Mouse (Mus musculus): ENCODE results near the gene Nectin4. TPM values are rescaled to one million over a fixed set of nuclear protein-coding genes. Genes with fewer than 3 reads are reported as not detected.
"Not testable (repeated sequence)": the region's sequence is repeated elsewhere in the genome, so short reads cannot be mapped to it uniquely, and the experiment has no call there.

The Nectin4 gene
- 0.60 and 1.2 TPM in 2 replicates for polyA plus RNA-seq (2016; fragmentation: Nextera tagmentation; extraction: Ambion mirVana)

DNA sequence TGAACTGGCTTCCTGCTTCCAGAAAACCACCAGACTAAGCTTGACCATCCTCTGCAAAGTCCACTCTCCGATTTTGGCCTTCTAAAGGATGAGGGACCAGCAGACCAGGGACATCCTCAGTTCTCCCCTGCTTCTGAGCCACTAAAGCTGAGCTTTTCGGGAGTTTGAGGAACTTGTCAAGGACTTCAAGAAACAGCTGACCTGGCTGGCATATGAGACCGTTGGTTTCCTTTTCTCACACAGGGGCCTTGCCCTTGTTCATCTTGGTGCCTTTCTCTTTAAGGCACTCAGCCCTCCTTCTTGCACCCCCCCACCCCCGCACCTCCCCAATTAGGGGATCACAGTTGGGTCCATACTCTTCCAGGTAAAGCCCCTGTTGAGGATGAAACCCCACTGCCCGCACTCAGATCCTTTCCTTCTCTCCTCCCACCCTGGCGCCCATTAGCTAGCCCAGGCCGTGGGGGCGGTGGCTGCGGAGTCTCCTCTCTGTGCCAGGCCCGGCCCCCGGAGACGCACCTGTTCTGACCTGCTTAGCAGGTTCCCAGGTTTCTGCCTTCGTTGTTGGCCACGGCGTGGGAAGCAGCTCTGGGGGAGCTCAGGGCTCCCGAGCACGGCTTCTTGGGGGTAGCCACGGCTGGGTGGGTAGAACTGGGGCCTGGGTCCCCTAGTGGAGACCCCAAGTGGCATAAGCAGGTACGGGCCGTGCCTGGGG is at the start of gene Nectin4:
Nectin4 (plus strand) TSS at position 255 of the 712 bp plus-strand sequence.
- no peak for DNase-seq (ENCODE audit: low spot score)
- Histone ChIP-seq H3K36me3 (no peaks in the 10 kb centered on the region), H3K27me3 (ENCODE audit: low read depth, poor library complexity, severe bottlenecking) (peaks cover 24% of the 10 kb centered on the region), H3K4me1 (peaks cover 29% of the 10 kb centered on the region), H3K27ac (replicated peaks) (no peak within 1 kb of the TSS), H3K4me3 (no peak within 1 kb of the TSS), H3K9me3 (replicated peaks) (no peaks in the 10 kb centered on the region)
- WGBS: 36% methylated on average over 20 of the region's 20 CpGs

DNA sequence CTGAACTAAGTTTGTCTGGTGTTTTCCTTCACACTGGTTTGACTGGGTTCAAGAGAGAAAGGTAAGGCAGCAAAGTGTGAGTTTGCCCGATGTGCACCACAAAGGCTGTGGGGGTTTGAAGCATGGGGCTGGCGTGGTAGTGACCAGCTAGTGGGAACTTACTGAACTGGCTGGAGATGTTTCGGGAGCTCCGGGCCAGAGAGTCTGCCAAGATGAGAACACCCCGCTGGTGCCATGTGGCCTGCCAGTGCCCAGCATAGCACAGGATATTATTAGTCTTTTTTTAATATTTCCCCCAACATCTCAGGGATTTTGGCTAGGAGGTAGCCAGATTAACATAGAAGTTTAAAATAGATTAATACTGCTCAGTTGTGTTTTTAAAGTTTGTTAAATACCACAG is 49.7 kb upstream of the Nectin4 start:
- Histone ChIP-seq H3K4me1 (peaks cover 6% of the 10 kb centered on the region; the same call in 1 of the 2 replicates), H3K4me3 (no peak overlapping the region), H3K27me3 (ENCODE audit: low read depth, poor library complexity, severe bottlenecking) (no peaks in the 10 kb centered on the region), H3K9me3 (replicated peaks) (no peaks in the 10 kb centered on the region; the same call in 1 of the 2 replicates), H3K27ac (replicated peaks) (no peak overlapping the region), H3K36me3 (peaks cover 4% of the 10 kb centered on the region; the same call in 1 of the 2 replicates)
- DNase-seq (ENCODE audit: low spot score): no peak
- 7% methylated on average over 5 of the region's 5 CpGs for WGBS

DNA sequence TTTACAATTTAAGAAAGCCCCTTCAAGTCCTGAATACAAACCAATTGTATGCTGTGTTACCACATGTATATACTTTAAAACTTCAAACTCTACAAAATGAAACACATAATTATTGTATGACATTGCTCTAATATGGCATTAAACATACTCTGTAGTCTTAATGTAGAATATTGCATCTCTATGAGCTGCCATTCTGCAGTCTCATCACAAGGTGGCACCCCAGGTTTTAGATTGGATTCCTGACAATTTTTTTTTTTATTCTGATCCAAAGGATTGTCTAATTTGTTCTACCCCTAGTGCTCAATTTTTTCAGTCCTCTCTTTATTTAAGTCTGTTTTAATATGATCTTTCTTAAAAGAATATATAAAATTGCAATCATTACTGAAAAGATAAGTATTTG is 48.5 kb upstream of the Nectin4 start:
- H3K27ac ChIP-seq (replicated peaks): no peak overlapping the region
- DNase-seq (ENCODE audit: low spot score): no peak
- H3K27me3 ChIP-seq (ENCODE audit: low read depth, poor library complexity, severe bottlenecking): no peaks in the 10 kb centered on the region
- no peak overlapping the region for H3K4me3 ChIP-seq
- no peaks in the 10 kb centered on the region for H3K9me3 ChIP-seq (replicated peaks)
- H3K36me3 ChIP-seq: peaks cover 4% of the 10 kb centered on the region; the same call in 1 of the 2 replicates
- H3K4me1 ChIP-seq: peaks cover 6% of the 10 kb centered on the region; the same call in 1 of the 2 replicates

DNA sequence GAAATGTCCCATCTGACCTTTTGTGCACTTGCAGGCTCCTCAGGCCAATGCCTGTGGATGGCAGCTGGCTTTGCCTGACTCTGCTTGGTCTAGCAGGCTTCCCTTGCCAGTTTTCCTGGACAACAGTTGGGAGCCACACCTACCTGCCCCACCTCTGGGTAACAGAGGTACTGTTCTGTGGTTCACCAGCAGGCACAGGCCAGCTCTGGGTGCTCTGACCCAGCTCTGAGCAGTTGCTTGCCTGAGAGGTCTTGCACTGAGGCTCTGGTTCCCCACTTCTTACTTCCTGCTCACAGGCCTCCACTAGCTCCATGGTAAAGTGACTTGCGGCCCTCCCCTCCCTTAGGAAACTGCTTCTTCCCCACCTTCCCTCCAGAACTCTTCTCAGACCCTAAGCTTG is 47.9 kb upstream of the Nectin4 start:
- Histone ChIP-seq H3K9me3 (replicated peaks) (no peaks in the 10 kb centered on the region), H3K36me3 (peaks cover 4% of the 10 kb centered on the region; the same call in 1 of the 2 replicates), H3K27me3 (ENCODE audit: low read depth, poor library complexity, severe bottlenecking) (no peaks in the 10 kb centered on the region), H3K27ac (replicated peaks) (no peak overlapping the region), H3K4me3 (no peak overlapping the region), H3K4me1 (peaks cover 6% of the 10 kb centered on the region; the same call in 1 of the 2 replicates)
- DNase-seq (ENCODE audit: low spot score): no peak
- WGBS: 61% methylated on average over 1 of the region's 1 CpGs

DNA sequence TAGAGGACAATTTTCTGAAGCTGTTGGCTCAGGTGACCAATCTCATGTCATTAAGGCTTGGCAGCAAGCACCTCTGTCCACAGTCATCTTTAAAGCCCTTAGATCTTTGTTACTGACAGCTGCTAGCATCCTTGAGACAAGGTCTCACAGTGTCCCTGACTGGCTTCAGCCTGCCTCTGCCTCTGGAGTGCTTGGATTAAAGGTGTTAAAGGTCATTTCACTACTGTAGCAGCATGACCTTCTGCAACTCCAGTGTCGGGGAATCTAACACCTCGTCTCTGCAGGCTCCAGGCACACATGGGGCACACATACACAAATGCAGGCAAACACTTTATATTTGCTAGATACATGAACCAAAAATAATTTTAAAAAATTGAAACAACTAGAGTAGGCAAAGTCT is 44.3 kb upstream of the Nectin4 start:
- Histone ChIP-seq H3K36me3 (peaks cover 4% of the 10 kb centered on the region; the same call in 1 of the 2 replicates), H3K27ac (replicated peaks) (no peak overlapping the region), H3K4me1 (peaks cover 21% of the 10 kb centered on the region), H3K27me3 (ENCODE audit: low read depth, poor library complexity, severe bottlenecking) (no peaks in the 10 kb centered on the region), H3K9me3 (replicated peaks) (no peaks in the 10 kb centered on the region), H3K4me3 (no peak overlapping the region)
- DNase-seq (ENCODE audit: low spot score): no peak
- 84% methylated on average over 2 of the region's 2 CpGs for WGBS

DNA sequence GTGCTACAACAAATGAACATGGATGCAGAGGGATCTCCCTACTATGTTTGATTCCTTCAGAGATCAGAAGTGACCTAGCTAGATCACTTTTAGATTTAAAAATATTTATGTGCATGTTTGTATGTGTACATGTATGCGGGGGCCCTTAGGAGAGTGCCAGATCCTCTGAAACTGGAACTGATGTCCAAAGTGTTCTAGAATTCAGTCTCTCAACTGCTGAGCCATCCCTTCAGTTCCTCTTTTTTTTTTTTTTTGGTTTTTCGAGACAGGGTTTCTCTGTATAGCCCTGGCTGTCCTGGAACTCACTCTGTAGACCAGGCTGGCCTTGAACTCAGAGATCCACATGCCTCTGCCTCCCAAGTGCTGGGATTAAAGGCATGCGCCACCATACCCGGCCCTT is 43.3 kb upstream of the Nectin4 start:
- 88% methylated on average over 4 of the region's 4 CpGs for WGBS
- not testable (repeated sequence) for H3K9me3 ChIP-seq (replicated peaks); H3K27ac ChIP-seq (replicated peaks); H3K4me3 ChIP-seq; DNase-seq (ENCODE audit: low spot score); H3K27me3 ChIP-seq (ENCODE audit: low read depth, poor library complexity, severe bottlenecking); H3K36me3 ChIP-seq
- peaks cover 31% of the 10 kb centered on the region for H3K4me1 ChIP-seq

DNA sequence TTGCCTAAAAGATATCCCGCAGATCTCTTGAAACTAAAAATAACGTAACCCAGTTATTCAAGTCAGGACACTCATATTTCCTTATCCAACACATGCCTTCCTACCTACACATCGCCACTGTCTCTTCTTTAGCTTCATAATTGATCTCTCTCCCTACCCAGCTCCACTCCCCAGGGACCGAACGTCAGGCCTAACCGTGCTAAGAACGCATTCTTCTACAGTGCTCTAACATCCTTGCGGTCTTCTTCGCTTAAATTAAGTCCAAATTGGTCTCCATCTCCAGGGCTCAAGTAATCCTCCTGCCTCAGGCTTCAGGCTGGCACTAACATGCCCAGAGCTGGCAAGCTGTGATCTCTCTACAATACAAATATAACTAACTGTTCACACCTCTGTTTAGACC is 41.7 kb upstream of the Nectin4 start:
- no peaks in the 10 kb centered on the region for H3K27me3 ChIP-seq (ENCODE audit: low read depth, poor library complexity, severe bottlenecking)
- H3K36me3 ChIP-seq: peaks cover 11% of the 10 kb centered on the region; the same call in 1 of the 2 replicates
- no peaks in the 10 kb centered on the region for H3K9me3 ChIP-seq (replicated peaks)
- peaks cover 38% of the 10 kb centered on the region for H3K4me1 ChIP-seq
- WGBS: 48% methylated on average over 9 of the region's 9 CpGs
- H3K4me3 ChIP-seq: peak overlapping the region; percentile 88
- DNase-seq (ENCODE audit: low spot score): no peak
- peak overlapping the region; percentile 100 for H3K27ac ChIP-seq (replicated peaks)

DNA sequence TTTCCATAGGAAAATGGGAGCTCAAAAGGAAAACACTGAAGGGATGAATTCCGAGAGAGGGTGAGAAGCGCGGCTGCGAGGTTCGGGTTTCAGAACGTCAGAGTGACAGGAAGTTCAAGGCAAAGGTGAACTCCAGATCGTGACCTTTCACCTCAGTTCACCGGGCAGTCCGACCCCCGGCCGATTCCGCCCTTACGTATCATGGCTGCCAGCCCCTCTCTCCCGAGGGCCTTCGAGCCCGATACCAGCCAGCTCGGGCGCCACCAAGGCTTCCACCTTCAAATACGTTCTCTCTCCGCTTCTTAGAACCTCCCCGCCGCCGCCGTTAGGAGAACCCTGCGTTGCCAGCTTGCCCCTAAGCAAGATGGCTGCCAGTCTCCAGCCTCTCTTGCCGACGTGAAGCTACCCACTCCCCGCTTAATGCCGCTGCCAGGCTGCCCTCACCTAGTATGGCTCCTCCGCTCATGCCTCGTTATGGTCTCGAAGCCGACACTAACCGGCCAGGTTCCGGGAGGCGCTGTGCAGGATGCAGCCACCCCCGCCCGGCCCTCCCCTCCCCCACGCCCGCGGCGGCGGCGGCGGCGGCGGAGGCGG is 41.0 kb upstream of the Nectin4 start, which contains the start of gene Dedd:
Dedd (plus strand) TSS at position 307 of the 594 bp plus-strand sequence.
- Histone ChIP-seq H3K4me1 (peaks cover 39% of the 10 kb centered on the region), H3K9me3 (replicated peaks) (no peaks in the 10 kb centered on the region), H3K4me3 (peak within 1 kb of the TSS; percentile 88), H3K36me3 (peaks cover 11% of the 10 kb centered on the region; the same call in 1 of the 2 replicates), H3K27me3 (ENCODE audit: low read depth, poor library complexity, severe bottlenecking) (no peaks in the 10 kb centered on the region), H3K27ac (replicated peaks) (peak within 1 kb of the TSS; percentile 100)
- DNase-seq (ENCODE audit: low spot score): peak; percentile 94
- under 1% methylated on average over 38 of the region's 48 CpGs for WGBS

DNA sequence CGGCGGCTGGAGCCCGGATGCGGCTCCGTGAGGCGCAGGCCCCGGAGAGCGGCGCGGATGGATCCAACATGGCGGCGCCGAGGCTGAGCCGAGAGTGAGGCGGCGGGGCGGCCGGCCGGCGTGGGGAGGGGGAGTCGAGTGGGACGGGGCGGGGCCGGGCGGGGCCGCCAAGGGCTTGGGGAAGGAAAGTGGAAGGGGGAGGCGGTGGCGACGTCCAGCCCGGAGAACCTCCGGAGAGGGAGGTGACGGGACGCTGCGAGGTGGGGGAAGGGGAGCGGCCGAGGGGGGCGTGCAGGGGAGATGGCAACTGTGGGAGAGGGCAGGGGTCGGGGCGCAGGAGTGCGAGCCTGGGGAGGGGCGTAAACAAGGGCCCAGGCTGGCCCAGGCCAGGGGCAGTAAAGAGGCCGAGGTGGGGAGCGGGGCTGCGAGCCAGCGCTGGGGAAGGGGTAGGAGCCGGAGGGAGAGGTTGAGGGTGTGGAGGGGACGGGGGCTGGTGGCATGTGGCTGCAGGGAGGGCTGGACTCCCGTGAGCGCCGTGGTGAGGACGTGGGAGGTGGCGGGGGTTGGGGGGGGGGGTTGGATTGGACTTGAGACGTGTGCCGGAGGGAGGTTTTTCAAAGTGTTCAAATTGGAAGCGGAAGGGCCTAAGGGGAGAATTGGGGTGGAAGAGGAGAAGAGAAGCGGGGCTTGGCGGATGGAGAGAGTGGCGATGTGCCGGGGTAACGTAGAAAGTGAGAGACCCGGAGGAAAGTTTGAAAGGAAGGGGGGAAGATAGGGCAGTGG is 40.3 kb upstream of the Nectin4 start:
- H3K9me3 ChIP-seq (replicated peaks): no peaks in the 10 kb centered on the region
- DNase-seq (ENCODE audit: low spot score): peak; percentile 94
- peak overlapping the region; percentile 100 for H3K27ac ChIP-seq (replicated peaks)
- H3K27me3 ChIP-seq (ENCODE audit: low read depth, poor library complexity, severe bottlenecking): no peaks in the 10 kb centered on the region
- peaks cover 13% of the 10 kb centered on the region for H3K36me3 ChIP-seq
- H3K4me3 ChIP-seq: peak overlapping the region; percentile 88
- peaks cover 41% of the 10 kb centered on the region for H3K4me1 ChIP-seq
- WGBS: under 1% methylated on average over 49 of the region's 61 CpGs

DNA sequence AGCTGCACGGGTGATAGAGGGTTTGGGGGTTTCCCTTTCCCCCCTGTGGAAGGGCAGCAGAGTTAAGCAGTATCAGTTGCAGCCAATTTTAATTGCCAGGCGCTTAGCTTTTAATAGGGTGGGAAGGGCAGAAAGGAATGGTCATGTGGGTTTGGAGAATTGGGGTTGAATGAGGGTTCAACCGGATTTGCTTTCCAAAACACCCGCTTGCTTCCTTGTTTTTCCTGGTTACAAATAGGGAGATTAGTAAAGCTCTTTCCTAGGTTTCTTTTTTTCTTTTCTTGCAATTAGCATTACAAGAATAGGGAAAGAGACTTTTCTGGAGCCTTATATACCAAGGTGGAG is 39.7 kb upstream of the Nectin4 start:
- Histone ChIP-seq H3K36me3 (peaks cover 9% of the 10 kb centered on the region), H3K27ac (replicated peaks) (peak overlapping the region; percentile 100), H3K4me1 (peaks cover 41% of the 10 kb centered on the region), H3K4me3 (peak overlapping the region; percentile 88), H3K27me3 (ENCODE audit: low read depth, poor library complexity, severe bottlenecking) (no peaks in the 10 kb centered on the region), H3K9me3 (replicated peaks) (no peaks in the 10 kb centered on the region)
- under 1% methylated on average over 4 of the region's 4 CpGs for WGBS
- DNase-seq (ENCODE audit: low spot score): no peak

DNA sequence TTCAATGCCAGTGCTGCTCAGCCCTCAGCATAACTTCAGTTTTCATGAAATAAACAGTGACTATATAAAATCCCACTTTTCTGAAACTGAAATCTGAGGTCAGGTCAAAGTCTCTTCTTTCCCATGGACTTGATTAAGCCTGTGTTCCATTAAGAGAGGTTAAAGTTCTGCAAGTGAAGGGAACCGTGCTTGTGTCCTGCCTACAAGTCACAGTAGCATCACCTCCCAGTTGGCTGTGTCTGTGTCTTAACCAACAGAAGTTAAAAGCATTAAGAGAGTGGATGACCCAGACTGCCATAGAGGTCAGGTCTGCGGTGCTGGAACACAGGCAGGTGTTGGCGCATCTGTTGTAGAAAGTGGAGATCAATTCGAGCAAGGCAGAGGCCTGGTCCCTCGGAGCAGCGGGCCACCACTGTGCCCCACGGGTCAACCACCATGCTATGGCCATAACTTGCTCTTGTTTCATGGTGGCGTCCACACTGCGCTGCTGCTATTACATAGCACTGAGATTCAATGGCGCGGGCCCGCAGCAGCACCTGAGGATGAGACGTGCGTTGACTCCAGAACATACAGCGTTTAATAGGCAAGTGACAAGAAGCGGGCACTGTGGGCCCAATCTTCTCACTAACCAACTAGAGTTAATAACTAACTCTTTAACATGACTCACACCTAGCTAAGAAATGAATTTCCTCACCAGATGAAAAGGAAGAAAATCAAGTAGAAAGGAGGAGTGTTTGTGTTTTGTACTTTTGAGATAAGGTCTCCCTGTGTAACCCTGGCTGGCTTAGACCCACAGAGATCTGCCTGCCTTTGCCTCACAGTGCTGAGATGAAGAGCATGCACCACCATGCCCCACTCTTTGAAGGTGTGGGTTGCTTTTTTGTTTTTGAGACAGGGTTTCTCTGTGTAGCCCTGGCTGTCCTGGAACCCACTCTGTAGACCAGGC is 27.4 kb upstream of the Nectin4 start:
- Histone ChIP-seq H3K27ac (replicated peaks) (no peak overlapping the region), H3K4me3 (no peak overlapping the region), H3K27me3 (ENCODE audit: low read depth, poor library complexity, severe bottlenecking) (no peaks in the 10 kb centered on the region), H3K4me1 (peaks cover 31% of the 10 kb centered on the region), H3K9me3 (replicated peaks) (peaks cover 7% of the 10 kb centered on the region), H3K36me3 (peaks cover 64% of the 10 kb centered on the region)
- no peak for DNase-seq (ENCODE audit: low spot score)
- WGBS: 93% methylated on average over 16 of the region's 16 CpGs
